Mouse (Mus musculus) stomach, postnatal 0 days (tissue): ENCODE results near the gene Gm49403.

Experiments
- CTCF ChIP-seq: IDR thresholded peaks from 2 replicates; pipeline ENCODE4 v1.5.1; 2016; ENCODE audit warnings: antibody characterized with exemption, low read depth, mild to moderate bottlenecking, moderate library complexity
- EP300 ChIP-seq: optimal IDR thresholded peaks from 2 replicates; pipeline ENCODE3; 2016; ENCODE audit warnings: antibody characterized with exemption

GRCm38 (mm10) chr19:8837251-8837791 lies 46.4 kb upstream of the Gm49403 start, which contains the start of gene Bscl2:
- TF ChIP-seq CTCF (peak; percentile 69), EP300 (no peak)
